Mouse (Mus musculus) heart, adult 2 months (tissue): Measurements from ENCODE around the gene Aldoart2.

Experiments used
- CTCF ChIP-seq: fragments of 200-600 bp; IDR thresholded peaks from 2 replicates; pipeline ENCODE4 v1.8.1; 2022; ENCODE audit warnings: antibody characterized with exemption, mild to moderate bottlenecking, moderate library complexity
- POLR2A ChIP-seq: fragments of 200-500 bp; IDR thresholded peaks from 2 replicates; pipeline ENCODE4 v1.6.1; 2011; ENCODE audit warnings: mild to moderate bottlenecking, low read depth, low read length, control low read depth; ENCODE audit not compliant: insufficient read depth

DNA sequence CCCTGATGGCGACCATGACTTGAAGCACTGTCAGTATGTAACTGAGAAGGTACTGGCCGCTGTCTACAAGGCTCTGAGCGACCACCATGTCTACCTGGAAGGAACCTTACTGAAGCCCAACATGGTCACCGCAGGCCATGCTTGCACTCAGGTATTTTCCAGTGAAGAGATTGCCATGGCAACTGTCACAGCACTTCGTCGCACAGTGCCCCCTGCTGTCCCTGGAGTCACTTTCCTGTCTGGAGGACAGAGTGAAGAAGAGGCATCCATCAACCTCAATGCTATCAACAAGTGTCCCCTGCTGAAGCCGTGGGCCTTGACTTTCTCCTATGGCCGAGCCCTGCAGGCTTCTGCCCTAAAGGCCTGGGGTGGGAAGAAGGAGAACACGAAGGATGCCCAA, 828 bp downstream of the Aldoart2 start:
- no peak for TF ChIP-seq POLR2A
- TF ChIP-seq CTCF, result no peak
